Mouse (Mus musculus) heart, embryonic 14.5 days (tissue): ENCODE measurements around the gene Gpr156. TPM values are rescaled to one million over a fixed set of nuclear protein-coding genes. Genes with fewer than 3 reads are reported as not detected.

ENCODE experiments used
- ATAC-seq: fragments of 200-750 bp; cut with Nextera tagmentation; 2 replicates; pipeline ENCODE4 v1.8.0; 2017; ENCODE audit warnings: low read depth, moderate TSS enrichment; ENCODE audit not compliant: insufficient number of reproducible peaks, insufficient read depth, low FRiP score
- H3K27ac ChIP-seq, 2 experiments: fragments of 200-500 bp in 1 of 2; fragments of 300-500 bp in 1 of 2; sonication (generic) in 1 of 2; replicated peaks in 1 of 2; 2 replicates each; pipeline ENCODE4 v1.5.1; 2012 to 2014; ENCODE audit warnings: low read depth in 2 of 2, low read length in 2 of 2, control low read depth in 1 of 2, mild to moderate bottlenecking in 1 of 2, mixed read lengths in 1 of 2; ENCODE audit not compliant: control insufficient read depth in 1 of 2, insufficient read depth in 1 of 2
- H3K27me3 ChIP-seq: fragments of 300-500 bp; sonication (generic); 2 replicates; pipeline ENCODE4 v1.6.1; 2014; ENCODE audit warnings: mild to moderate bottlenecking, low read length, control low read depth; ENCODE audit not compliant: control insufficient read depth, insufficient read depth
- H3K36me3 ChIP-seq: fragments of 300-500 bp; sonication (generic); 2 replicates; pipeline ENCODE4 v1.6.1; 2014; ENCODE audit warnings: mild to moderate bottlenecking, control low read depth, low read length, mixed read lengths; ENCODE audit not compliant: control insufficient read depth, insufficient read depth
- H3K4me1 ChIP-seq, 2 experiments: fragments of 200-500 bp in 1 of 2; fragments of 300-500 bp in 1 of 2; sonication (generic) in 1 of 2; 2 replicates each; pipeline ENCODE4 v1.6.1; 2012 to 2014; ENCODE audit warnings: low read length in 2 of 2, control low read depth in 1 of 2, mixed read lengths in 1 of 2; ENCODE audit not compliant: control insufficient read depth in 2 of 2, insufficient read depth in 2 of 2
- H3K4me2 ChIP-seq: fragments of 300-500 bp; sonication (generic); 2 replicates; pipeline ENCODE4 v1.6.1; 2014; ENCODE audit warnings: mild to moderate bottlenecking, low read length
- H3K4me3 ChIP-seq, 2 experiments: fragments of 200-500 bp in 1 of 2; fragments of 300-500 bp in 1 of 2; sonication (generic) in 1 of 2; 2 replicates each; pipeline ENCODE4 v1.5.1; 2012 to 2014; ENCODE audit warnings: low read length in 2 of 2, mild to moderate bottlenecking in 2 of 2, control low read depth in 1 of 2, low read depth in 1 of 2, moderate library complexity in 1 of 2; ENCODE audit not compliant: control insufficient read depth in 1 of 2, insufficient read depth in 1 of 2
- H3K9ac ChIP-seq: fragments of 300-500 bp; sonication (generic); 2 replicates; pipeline ENCODE4 v1.6.1; 2014; ENCODE audit warnings: mild to moderate bottlenecking, low read length
- H3K9me3 ChIP-seq: fragments of 300-500 bp; sonication (generic); 2 replicates; pipeline ENCODE4 v1.6.1; 2016; ENCODE audit warnings: low read length, control low read depth; ENCODE audit not compliant: control insufficient read depth
- WGBS: fragments of 180-500 bp; shearing (Covaris S2); extraction: QIAGEN DNeasy Blood & Tissue Kit; methylation state at CpG from one replicate; pipeline ENCODE4 v1.1.7; 2014; 5-methylcytosine and 5-hydroxymethylcytosine counted together
- polyA plus RNA-seq: library from polyadenylated mRNA; unstranded; fragments of >200 nt; fragmentation: Nextera tagmentation; extraction: Ambion mirVana; gene quantifications from 2 replicates; pipeline ENCODE4 v1.2.1, GENCODE M21; 2014

The Gpr156 gene
- polyA plus RNA-seq, 1 experiment from 2014 or later: 0.54 TPM

DNA sequence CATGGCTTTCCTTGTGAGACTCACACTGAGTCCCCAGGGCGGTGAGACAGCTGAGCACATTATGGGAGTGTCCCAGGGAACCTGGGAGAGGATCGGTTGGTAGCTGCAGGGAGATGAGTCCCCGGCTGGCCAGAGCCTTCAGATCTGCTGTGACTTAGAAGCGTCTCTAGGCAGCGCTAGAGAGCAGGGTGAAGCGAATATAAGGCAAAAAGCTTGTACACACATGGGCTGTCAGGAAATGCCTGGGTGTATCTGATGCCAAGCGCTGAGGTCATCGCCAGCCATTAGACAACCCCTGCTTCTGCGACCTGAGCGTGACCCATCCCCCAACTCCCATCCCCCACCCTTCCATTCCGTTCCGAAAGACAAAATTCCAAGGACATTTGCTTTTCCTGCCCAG is 78.4 kb downstream of the Gpr156 start:
- Histone ChIP-seq H3K4me1 (peaks cover 8 to 15% of the 10 kb centered on the region in 2 experiments; a peak in 3 of 4 replicates), H3K27me3 (no peaks in the 10 kb centered on the region), H3K4me2 (peak overlapping the region; percentile 45), H3K27ac (0 out of 4 replicates have a peak overlapping the region, but pooled peaks have one; percentile 21 to 22), H3K4me3 (peak overlapping the region; percentile 5 to 13; a peak in 2 of 4 replicates), H3K9me3 (no peaks in the 10 kb centered on the region), H3K36me3 (no peaks in the 10 kb centered on the region), H3K9ac (0 out of 2 replicates have a peak overlapping the region, but pooled peaks have one; percentile 38)
- peak; percentile 67; the same call in 1 of the 2 replicates for ATAC-seq
- WGBS: 10% methylated on average over 12 of the region's 12 CpGs

GRCm38 (mm10) chr16:37997771-37998170 is 81.5 kb downstream of the Gpr156 start:
- ATAC-seq: no peak
- Histone ChIP-seq H3K27me3 (no peaks in the 10 kb centered on the region), H3K4me2 (no peak overlapping the region), H3K4me1 (peaks cover 9 to 12% of the 10 kb centered on the region in 2 experiments; a peak in 3 of 4 replicates), H3K36me3 (no peaks in the 10 kb centered on the region), H3K4me3 (no peak overlapping the region), H3K27ac (no peak overlapping the region), H3K9me3 (no peaks in the 10 kb centered on the region), H3K9ac (no peak overlapping the region)
- WGBS: 42% methylated on average over 4 of the region's 4 CpGs

- no peak overlapping the region for H3K27ac ChIP-seq
- ATAC-seq: no peak
- WGBS: 95% methylated on average over 1 of the region's 1 CpGs
- no peaks in the 10 kb centered on the region for H3K27me3 ChIP-seq
- no peak overlapping the region for H3K4me2 ChIP-seq
- H3K9ac ChIP-seq: no peak overlapping the region
- no peak overlapping the region for H3K4me3 ChIP-seq
- peaks cover 5 to 8% of the 10 kb centered on the region in 2 experiments; a peak in 3 of 4 replicates for H3K4me1 ChIP-seq
- no peaks in the 10 kb centered on the region for H3K9me3 ChIP-seq
- no peaks in the 10 kb centered on the region for H3K36me3 ChIP-seq
These were observed 83.5 kb downstream of the Gpr156 start for GRCm38 (mm10) chr16:37999762-38000161.

- H3K9me3 ChIP-seq: no peaks in the 10 kb centered on the region
- no peaks in the 10 kb centered on the region for H3K36me3 ChIP-seq
- no peak overlapping the region for H3K4me3 ChIP-seq
- 89% methylated on average over 7 of the region's 7 CpGs for WGBS
- no peaks in the 10 kb centered on the region for H3K27me3 ChIP-seq
- no peak overlapping the region for H3K4me2 ChIP-seq
- peaks cover 3 to 5% of the 10 kb centered on the region in 2 experiments; a peak in 1 of 4 replicates for H3K4me1 ChIP-seq
- H3K27ac ChIP-seq: no peak overlapping the region
- H3K9ac ChIP-seq: no peak overlapping the region
- no peak for ATAC-seq
These were observed 83.9 kb downstream of the Gpr156 start for GRCm38 (mm10) chr16:38000178-38000577.

- Histone ChIP-seq H3K9ac (no peak overlapping the region), H3K36me3 (no peaks in the 10 kb centered on the region), H3K4me2 (no peak overlapping the region), H3K4me1 (peaks cover 5% of the 10 kb centered on the region in 2 experiments; a peak in 1 of 4 replicates), H3K4me3 (no peak overlapping the region), H3K27ac (no peak overlapping the region), H3K9me3 (no peaks in the 10 kb centered on the region), H3K27me3 (no peaks in the 10 kb centered on the region)
- 64% methylated on average over 2 of the region's 2 CpGs for WGBS
- no peak for ATAC-seq
These were observed 85.5 kb downstream of the Gpr156 start for GRCm38 (mm10) chr16:38001766-38002165.

GRCm38 (mm10) chr16:38002485-38002884 is 86.2 kb downstream of the Gpr156 start:
- Histone ChIP-seq H3K9me3 (no peaks in the 10 kb centered on the region), H3K36me3 (no peaks in the 10 kb centered on the region), H3K4me2 (no peak overlapping the region), H3K9ac (no peak overlapping the region), H3K27me3 (no peaks in the 10 kb centered on the region), H3K4me1 (peaks cover 5% of the 10 kb centered on the region in 2 experiments; a peak in 1 of 4 replicates), H3K27ac (no peak overlapping the region), H3K4me3 (no peak overlapping the region)
- ATAC-seq: 0 out of 2 replicates have a peak, but pooled peaks have one; percentile 44
- 49% methylated on average over 3 of the region's 3 CpGs for WGBS

GRCm38 (mm10) chr16:38004486-38005020 is 88.3 kb downstream of the Gpr156 start:
- H3K4me1 ChIP-seq: peaks cover 5 to 7% of the 10 kb centered on the region in 2 experiments; a peak in 1 of 4 replicates
- H3K9me3 ChIP-seq: no peaks in the 10 kb centered on the region
- H3K4me3 ChIP-seq: no peak overlapping the region
- H3K27ac ChIP-seq: no peak overlapping the region
- H3K9ac ChIP-seq: no peak overlapping the region
- 86% methylated on average over 17 of the region's 17 CpGs for WGBS
- ATAC-seq: no peak
- H3K27me3 ChIP-seq: no peaks in the 10 kb centered on the region
- no peak overlapping the region for H3K4me2 ChIP-seq
- H3K36me3 ChIP-seq: no peaks in the 10 kb centered on the region

DNA sequence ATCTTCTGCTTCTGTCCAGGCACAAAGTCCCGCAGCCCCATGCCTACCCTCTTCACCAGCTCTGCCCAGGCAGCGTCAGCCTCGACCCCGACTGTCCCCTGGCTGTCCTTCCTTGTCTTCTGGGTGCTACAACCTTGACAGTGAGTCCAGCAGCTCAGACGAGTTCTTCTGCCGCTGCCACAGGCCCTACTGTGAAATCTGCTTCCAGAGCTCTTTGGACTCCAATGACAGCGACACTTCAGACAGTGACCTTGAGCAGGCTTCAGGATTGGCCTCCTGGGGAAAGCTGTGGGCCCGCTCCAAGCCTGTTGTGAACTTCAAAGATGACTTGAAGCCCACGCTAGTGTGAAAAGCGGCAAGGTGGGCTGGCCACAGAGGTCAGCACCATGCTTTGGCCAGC is 89.2 kb downstream of the Gpr156 start:
- WGBS: 46% methylated on average over 10 of the region's 10 CpGs
- Histone ChIP-seq H3K27me3 (no peaks in the 10 kb centered on the region), H3K9me3 (no peaks in the 10 kb centered on the region), H3K36me3 (no peaks in the 10 kb centered on the region), H3K4me1 (peaks cover 5 to 9% of the 10 kb centered on the region in 2 experiments; a peak in 1 of 4 replicates), H3K4me2 (no peak overlapping the region), H3K27ac (no peak overlapping the region), H3K4me3 (no peak overlapping the region), H3K9ac (no peak overlapping the region)
- no peak for ATAC-seq
